Mouse (Mus musculus) layer of hippocampus, adult 9-11 months (tissue): ENCODE measurements around the gene Gm10447.
"Not testable (repeated sequence)": the region's sequence is repeated elsewhere in the genome, so short reads cannot be mapped to it uniquely, and the experiment has no call there.

Source experiments
- DNase-seq: peaks from one replicate; pipeline ENCODE4 v3.0.0; 2022

The Gm10447 gene

DNA sequence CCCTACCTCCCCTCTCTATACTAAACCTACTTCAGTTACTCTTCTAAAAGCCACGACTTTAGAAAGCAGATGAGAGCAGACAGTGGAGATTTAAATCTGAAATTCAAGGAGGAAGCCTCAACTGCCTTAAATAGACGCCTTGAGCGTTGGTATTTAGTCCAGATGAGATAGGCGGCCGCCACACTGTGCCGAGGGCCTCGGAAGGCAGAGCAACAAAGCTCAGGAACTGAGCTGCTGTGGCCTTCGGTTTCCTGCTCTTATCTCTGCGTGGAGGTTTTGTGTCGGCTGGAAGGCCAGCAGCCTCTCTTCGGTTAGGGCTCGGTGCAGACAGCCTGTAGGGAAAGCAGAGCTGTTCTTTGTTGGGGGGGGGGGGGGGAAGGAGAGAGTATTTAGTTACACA, 15.0 kb downstream of the Gm10447 start:
- no peak for DNase-seq

DNA sequence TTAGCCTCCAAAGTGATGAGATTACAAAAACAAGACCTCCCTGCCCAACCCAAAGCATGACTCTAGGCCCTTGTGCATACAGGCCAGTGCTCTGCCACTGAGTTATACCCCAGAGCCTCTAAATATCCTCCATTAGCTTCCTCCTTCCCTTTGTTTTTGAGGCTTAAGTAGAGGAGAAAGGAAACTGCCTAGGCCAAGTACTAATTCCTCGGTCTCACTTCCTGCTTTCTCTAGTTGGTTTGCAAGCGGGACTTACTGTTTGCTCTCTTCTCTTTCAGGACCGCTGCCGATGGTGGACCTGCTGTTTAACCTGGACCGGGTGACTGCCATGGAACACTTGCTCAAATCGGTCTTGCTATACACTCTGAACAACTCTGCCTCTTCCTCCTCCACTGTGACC, 20.6 kb downstream of the Gm10447 start:
- DNase-seq: no peak

DNA sequence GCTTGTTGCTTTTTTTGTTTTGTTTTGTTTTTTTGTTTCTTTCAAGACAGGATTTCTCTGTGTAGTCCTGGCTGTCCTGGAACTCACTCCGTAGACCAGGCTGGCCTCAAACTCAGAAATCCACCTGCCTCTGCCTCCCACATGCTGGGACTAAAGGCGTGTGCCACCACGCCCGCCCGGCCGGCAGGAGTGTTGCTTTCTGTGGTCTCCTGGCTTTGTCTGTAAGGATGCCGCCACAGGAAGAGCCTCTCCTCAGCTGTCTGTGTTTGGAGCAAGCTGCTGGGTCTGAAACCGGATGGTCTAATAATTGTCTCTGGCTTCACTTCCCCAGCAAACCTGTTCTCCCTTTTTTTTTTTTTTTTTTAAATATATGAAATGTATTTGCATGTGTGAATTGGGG, 21.4 kb downstream of the Gm10447 start:
- no peak for DNase-seq

DNA sequence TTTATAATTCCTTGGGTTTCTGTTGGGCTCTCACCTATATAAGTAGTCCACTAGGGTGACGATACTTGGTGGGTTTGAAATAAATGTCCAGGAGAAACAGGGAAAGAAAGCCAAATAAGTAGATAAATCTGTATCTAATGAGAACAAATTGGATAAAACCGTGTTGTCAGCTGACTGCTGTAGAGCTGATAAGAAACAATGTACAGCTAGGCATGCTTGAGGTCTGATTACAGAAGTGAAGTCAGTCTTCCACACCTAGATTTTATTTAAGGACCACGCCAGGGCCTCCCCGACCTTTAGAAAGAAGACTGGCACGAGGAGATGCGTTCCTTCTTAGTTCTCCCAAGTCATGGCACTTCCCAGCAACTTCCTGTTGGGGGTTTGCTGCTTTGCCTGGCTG, 23.9 kb downstream of the Gm10447 start:
- no peak for DNase-seq

DNA sequence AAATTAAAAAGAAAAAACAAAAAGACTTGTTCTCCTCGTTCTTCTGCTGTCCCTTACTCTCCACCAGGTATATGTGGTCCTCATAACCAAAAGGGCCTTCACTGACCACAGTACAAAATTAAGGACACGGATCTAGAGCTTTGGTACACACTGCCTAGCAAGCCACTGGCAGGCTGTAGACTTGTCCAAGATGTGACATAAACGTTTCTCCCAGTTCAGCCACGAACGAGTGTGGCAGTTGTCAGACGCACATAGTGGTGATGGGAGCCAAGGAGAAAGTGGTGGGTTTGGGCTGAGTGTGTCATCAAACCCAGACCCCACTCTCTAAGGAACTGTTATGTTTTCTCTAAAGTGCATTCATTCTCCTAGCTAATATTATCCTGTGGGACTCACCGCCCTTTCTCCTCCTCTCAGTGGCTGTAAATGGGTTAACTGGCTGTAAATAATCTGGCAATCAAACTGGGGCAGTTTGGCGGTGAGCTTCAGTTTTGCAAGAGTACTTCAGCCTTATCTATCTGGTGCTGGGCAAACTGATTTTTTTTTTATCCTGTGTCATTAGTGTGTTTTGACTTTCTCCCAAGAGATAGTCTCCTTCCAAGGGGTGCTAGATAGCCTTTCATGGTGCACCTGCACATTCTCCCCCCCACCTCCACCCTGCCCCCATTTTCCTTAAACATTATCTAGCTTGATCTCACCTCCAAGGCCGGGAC, 25.4 kb downstream of the Gm10447 start:
- DNase-seq: no peak

DNA sequence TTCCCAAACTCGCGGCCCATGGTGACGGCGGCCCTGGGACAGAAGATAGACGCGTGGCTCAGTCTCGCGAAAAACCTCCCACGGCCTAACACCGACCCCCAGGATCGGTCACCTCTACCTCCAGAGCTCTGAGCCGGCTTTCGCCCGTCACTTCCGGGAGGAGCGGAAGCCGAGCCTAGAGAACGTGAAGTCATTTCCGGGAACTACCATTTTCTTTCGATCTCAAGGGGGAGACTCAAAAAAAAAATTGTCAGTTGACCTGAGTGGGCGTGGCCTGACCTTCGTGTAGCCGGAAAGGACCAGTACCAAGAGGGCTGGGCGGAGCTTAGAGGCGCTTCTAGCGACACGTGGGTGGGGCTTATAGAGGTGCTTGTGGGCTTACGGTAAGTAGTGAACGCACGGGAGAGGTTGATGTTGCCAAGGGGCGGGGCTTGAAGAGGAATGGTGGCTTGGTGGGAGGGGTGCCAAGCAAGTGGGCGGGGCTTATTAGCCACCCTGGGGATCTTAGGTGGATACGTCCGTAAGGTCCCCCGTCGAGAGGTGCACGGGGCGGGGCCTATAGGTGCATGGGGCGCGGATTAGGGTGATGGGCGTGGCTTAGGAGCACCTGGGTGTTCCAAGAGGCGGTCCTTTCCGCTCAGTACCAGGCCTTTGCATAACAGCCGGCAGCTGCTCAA, 26.1 kb downstream of the Gm10447 start, which contains the start of the genes Uqcrq and Gdf9:
Gene Uqcrq (minus strand): TSS at position 162 of the 677 bp plus-strand sequence.
Gene Gdf9 (plus strand): TSS at position 354 of the 677 bp plus-strand sequence.
- DNase-seq: peak; percentile 100

DNA sequence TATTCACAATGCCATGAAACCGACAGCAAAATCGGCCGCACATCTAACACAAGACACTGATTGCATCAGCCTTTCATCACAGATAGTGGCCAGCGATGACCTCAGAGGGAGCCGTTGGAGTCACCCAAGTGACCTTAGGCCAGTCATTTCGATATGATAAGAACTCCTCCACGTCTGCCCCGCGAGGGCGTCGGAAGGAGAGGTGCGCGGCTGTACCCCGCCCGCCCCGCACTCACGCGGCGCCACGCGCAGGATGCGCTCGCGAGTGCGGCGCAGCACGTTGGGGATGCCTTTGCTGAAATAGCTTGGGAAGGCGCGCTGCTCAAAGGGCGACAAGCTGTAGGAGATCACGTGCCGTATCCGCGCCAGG, 26.6 kb downstream of the Gm10447 start:
- no peak for DNase-seq

DNA sequence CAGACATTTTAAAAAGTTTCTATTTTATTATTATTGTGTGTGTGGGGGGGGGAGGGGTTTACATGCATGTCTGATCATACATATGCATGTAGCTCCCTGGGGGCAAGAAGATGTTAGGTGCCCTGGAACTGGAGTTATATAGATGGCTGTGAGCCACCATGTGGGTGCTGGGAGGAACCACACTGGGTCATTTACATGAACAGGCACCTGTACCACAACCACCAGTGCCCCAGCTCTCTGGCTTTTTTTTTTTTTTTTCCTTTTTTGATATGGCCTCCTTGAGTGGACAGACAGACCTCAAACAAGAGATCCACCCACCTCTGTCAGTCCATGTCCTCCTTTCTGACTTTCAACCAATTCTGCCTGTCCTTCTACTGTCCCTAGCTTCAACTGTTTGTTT, 27.7 kb downstream of the Gm10447 start:
- no peak for DNase-seq

DNA sequence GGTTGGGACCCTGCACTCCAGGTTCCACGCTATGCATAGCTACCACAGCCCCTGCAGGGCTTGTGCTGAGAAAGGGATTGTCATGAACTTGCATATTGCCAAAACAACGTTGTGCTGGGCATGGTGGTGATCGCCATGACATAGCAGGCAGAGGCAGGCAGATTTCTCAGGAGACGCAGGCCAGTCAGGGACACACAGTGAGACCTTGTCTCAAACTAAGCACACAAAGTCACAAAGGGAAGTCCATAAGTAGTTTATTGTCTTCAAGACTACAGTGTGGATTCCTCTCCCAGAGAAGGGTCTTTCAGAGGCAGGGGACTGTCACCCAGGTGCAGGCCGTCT, 28.2 kb downstream of the Gm10447 start:
- DNase-seq: no peak

DNA sequence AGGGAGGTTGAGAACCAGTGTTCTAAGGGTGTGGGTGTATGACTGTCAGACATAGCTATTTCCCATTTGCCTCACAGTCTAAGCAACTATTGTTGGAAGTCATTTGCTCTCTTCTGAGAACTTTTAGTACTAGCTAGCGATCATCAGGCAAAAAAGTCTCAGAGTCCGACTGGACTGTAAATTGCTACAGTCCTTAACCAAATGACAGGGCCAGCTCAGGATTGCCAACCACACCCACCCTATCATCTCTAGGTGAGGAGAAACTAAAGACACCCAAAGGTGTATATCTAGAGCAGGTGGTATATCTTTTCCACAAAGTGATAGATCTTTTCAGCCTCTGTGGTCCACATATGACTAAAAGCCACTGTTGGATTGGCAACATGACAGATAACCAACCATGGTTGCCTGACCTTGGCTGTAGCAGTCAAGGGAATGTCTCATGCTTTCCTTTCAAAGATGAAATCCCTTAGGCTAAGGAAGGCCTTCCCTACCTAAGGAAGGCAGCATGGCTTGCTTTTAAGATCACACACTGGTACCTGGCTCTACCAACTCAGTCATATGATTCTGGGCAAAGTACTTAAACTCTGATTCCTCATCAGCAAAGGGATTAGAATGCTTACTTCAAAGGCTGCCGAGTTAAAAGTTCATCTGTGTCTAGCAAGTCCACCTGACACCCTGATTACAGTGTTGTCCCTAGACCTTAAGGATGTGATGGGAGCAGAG, 28.8 kb downstream of the Gm10447 start:
- DNase-seq: no peak

DNA sequence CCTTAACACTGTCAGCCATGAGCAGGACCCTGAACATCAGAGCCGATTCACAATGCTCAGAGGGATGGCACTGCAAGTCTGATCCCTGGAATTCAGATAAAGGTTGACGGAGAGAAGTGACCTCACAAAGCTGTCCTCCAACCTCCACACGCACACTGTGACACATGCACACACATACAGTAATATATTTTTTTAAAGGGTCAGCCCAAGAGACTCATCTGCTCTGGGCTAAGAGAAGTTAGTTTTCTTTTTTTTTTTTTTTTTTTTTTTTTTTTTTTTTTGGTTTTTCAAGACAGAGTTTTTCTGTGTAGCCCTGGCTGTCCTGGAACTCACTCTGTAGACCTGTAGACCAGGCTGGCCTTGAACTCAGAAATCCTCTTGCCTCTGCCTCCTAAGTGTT, 30.0 kb downstream of the Gm10447 start:
- DNase-seq: not testable (repeated sequence)

DNA sequence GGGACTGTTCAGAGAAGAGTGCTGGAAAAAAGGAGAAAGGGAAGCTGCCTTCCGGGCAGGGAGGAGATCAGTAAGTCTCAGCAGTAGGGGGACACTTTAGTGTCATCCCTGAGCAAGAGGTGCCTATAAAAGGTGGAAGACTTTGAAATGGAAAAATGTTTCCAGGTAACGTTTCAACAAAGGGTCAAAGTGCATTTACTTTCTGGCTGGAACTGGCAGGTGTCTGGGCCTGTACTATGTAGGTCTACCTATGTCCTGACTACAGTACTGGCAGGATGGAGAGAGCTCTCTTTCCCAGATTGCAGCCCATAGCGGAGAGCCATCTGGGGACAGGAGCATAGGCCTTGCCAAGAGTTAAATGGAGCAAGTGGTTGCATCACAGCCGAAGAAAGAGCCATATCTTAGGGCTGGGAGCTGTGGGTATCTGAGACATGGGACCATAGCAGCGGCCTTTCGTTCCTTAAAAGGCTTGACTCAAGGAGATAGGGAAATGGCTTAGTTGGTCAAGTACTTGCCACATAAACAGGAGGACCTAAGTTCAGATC, 31.1 kb downstream of the Gm10447 start:
- DNase-seq: no peak

DNA sequence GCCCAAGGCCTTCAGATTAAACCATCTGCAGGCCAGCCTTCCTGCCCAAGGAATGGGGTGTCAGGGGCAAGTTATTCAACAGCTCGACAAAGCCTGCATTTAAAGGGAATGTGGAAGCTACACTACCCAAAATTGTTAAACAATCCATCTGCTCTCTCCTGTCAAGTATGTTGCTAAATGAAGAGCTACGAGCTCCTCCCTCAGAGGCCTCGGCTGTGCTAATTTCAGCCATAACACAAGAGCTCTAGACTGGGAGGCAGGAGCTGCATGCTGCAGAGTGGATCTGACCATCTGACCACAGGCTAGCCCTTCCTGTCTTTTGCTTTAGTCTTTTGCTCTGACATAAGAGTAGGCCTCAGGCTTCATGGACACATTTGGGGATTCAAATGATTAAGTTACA, 31.7 kb downstream of the Gm10447 start:
- no peak for DNase-seq

DNA sequence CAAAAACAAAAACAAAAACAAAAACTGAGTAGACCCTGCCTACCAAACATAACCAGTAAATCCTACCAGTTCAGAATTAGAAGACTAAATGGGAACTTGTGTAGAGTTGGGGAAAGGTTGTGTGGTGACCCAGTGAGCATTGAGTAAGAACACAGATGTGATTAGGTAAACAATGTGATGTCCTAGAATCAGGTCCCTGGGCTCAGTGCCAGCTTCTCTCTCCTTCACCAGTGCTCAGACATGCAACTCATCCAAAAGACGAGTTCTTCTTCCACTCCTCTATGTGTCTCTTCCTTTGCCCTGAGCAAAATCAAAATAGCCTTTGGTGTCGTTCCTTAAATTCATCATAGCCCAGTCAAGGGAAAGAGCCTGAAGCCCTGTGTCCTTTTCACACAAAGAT, 32.1 kb downstream of the Gm10447 start:
- no peak for DNase-seq

DNA sequence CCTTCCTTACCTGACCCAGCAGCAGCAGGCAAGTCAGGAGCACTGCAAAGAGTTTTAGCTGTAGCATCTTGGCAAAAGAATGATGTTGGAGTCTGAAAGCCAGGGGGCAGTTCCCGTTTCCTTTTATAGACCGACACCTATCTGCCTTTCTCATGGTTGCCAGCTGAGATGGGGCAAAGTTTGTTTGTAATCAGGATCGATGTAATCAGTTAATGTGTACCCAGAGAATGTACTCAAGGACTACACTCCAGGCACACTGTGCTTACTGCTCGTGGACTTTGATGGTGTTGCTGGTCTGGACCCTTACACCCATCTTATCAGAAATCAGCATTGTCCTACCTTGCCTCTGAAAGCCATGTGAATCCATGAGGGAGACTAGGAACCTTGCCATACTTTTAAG, 33.9 kb downstream of the Gm10447 start, which contains the start of gene Leap2:
Gene Leap2 (minus strand): TSS at position 135 of the 400 bp plus-strand sequence.
- DNase-seq: no peak

DNA sequence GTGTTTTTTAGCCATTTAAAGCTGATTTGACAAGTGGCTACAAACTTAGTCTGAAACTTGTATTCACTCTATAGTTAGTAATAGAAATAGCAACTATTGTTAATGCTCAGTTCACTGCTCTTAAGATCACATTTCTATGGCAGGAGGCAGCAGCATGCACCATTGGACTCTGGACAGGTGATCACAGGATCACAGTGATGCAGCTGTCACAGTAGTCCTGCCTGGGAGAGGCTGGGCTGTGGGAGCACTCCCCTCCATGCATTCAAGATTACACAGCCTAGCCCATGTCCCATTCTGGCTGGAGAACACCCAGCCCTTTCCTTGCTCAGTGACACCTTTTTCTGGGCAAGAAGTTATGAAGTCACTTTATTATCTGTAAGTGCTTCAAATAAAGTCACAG, 38.9 kb downstream of the Gm10447 start:
- no peak for DNase-seq

DNA sequence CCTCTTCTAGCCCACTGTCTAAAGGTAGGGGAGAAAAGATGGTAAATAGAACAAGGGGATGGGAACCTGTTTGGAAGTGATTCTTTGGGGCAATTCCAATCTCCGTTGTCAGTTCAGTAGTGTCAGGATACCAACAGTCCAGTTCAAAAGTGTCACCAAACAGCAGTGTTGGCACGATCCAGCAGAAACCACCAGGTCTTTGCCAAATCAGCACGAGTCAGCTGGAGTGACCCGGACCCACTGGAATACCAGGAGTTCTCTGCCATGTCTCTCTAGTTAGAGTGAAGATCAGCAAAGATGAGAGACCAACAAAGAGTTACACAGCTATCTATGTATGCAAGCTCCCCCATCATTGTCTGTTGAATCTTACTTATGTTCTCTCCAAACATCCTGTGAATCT, 43.0 kb downstream of the Gm10447 start:
- no peak for DNase-seq

DNA sequence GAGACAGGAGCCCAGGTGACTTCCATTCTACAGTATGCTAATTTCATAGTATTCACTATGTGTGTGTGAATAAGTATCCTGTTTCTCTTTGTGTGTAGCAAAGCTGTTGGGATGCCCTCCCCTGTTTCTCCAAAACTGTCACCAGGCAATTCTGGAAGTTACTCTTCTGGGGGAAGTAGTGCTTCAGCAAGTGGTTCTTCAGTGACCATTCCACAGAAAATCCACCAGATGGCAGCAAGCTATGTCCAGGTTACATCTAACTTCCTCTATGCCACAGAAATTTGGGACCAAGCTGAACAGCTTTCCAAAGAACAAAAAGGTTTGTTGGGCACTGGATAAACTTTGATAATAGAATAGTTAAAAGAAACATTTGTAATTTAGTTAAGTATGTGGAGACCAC, 45.2 kb downstream of the Gm10447 start:
- DNase-seq: no peak
